27 mouse cellular contexts compared by ENCODE assay signal in the genomic region with DNA sequence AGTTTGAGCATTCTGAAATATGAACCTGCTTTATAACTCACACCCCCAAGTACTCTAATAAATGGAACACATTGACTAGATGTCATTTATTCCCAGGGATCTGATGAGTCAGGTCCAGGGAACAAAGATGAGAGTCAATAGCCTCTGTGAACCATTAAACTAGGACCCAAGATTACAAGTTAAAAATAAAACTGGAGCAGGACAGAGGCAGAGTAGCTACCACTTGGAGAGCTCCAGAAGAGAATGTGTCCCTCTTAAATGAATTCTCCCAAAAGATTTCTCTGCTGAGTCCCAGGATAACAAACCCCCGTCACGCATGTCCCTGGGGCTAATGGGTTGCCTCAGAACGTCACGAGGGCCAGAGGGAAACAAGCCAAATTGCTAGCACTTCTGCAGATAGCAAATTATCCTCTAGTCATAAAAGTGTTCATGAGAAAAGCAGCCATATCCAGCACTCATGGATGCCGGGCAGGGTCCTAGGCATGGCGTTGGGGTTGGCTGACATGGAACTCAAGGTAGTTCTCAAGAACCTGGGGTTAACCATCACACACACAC. TPM values are rescaled to one million over a fixed set of nuclear protein-coding genes. Genes with fewer than 3 reads are reported as not detected.
DNase-seq lines count a peak whose midpoint lies in the region; ATAC-seq and TF ChIP-seq lines count a peak whose summit lies in the region.
"Had no signal": no experiment of that assay in that cellular context is flagged by ENCODE, and none has a peak within 500 bp of the region (broad histone marks: within the 10 kb centered on the region; RNA-seq: fewer than 3 reads in every experiment).

No protein-coding gene starts in this region.

- H3K4me3 ChIP-seq in intestine, embryonic 15.5 days (replicated peaks), result no peak overlapping the region
- no peak overlapping the region for H3K4me3 ChIP-seq in intestine, postnatal 0 days (ENCODE audit: low read depth, low read length)
- no peak overlapping the region for H3K4me3 ChIP-seq in kidney, postnatal 0 days (replicated peaks; ENCODE audit: low read depth, low read length)
- H3K4me3 ChIP-seq in liver, postnatal 0 days (ENCODE audit: low read depth, low read length), result no peak overlapping the region
- H3K4me3 ChIP-seq: erythroblast, embryonic 14.5 days; forebrain, embryonic 15.5 days; heart, embryonic 15.5 days; hindbrain, embryonic 13.5 days; midbrain, embryonic 10.5 days; neural tube, embryonic 12.5 days; stomach, embryonic 15.5 days had no signal

- no peak overlapping the region for H3K27ac ChIP-seq in intestine, embryonic 15.5 days
- H3K27ac ChIP-seq in intestine, postnatal 0 days (ENCODE audit: low read depth, low read length), result no peak overlapping the region
- peak overlapping the region; percentile 34; the same call in 1 of the 2 replicates for H3K27ac ChIP-seq in kidney, postnatal 0 days
- no peak overlapping the region for H3K27ac ChIP-seq in liver, postnatal 0 days (ENCODE audit: low read depth)
- H3K27ac ChIP-seq: forebrain, embryonic 15.5 days; heart, embryonic 15.5 days; hindbrain, embryonic 13.5 days; midbrain, embryonic 10.5 days; neural tube, embryonic 12.5 days; stomach, embryonic 15.5 days had no signal

- ATAC-seq in intestine, embryonic 15.5 days, result 0 out of 2 replicates have a peak, but pooled peaks have one; percentile 23
- ATAC-seq in intestine, postnatal 0 days, result no peak
- ATAC-seq in kidney, postnatal 0 days (replicated peaks; ENCODE audit: low FRiP score, low read depth), result no peak
- no peak for ATAC-seq in liver, postnatal 0 days
- ATAC-seq: forebrain, embryonic 15.5 days had no signal

- no peaks in the 10 kb centered on the region for H3K27me3 ChIP-seq in intestine, embryonic 15.5 days (replicated peaks)
- no peaks in the 10 kb centered on the region for H3K27me3 ChIP-seq in intestine, postnatal 0 days (replicated peaks; ENCODE audit: control insufficient read depth, insufficient read depth, low read length)
- no peaks in the 10 kb centered on the region for H3K27me3 ChIP-seq in kidney, postnatal 0 days (ENCODE audit: insufficient read depth, low read length)
- no peaks in the 10 kb centered on the region for H3K27me3 ChIP-seq in liver, postnatal 0 days (ENCODE audit: insufficient read depth, low read length)
- H3K27me3 ChIP-seq: forebrain, embryonic 15.5 days; heart, embryonic 15.5 days; hindbrain, embryonic 13.5 days; neural tube, embryonic 12.5 days; stomach, embryonic 15.5 days had no signal

- no peak overlapping the region for H3K4me2 ChIP-seq in intestine, embryonic 15.5 days (replicated peaks)
- H3K4me2 ChIP-seq in intestine, postnatal 0 days (replicated peaks; ENCODE audit: low read depth), result no peak overlapping the region
- no peak overlapping the region for H3K4me2 ChIP-seq in kidney, postnatal 0 days (ENCODE audit: low read length)
- H3K4me2 ChIP-seq in liver, postnatal 0 days (ENCODE audit: low read depth, low read length), result no peak overlapping the region
- H3K4me2 ChIP-seq: forebrain, embryonic 15.5 days; heart, embryonic 15.5 days; hindbrain, embryonic 13.5 days; neural tube, embryonic 12.5 days; stomach, embryonic 15.5 days had no signal

- peak; percentile 43 for DNase-seq in adrenal gland, postnatal 14 days
- no peak for DNase-seq in adrenal gland, postnatal 25 days
- peak; percentile 8 for DNase-seq in kidney, postnatal 0 days (ENCODE audit: low spot score)
- no peak for DNase-seq in liver, postnatal 0 days
- DNase-seq in layer of hippocampus, adult 9-10 months (ENCODE audit: low spot score), result no peak
- DNase-seq in spleen, postnatal 4 days (ENCODE audit: low spot score in 2 of 2), result no peak
- DNase-seq: adrenal gland, adult 2 months; cerebellum, adult 18-20 months; left cerebral cortex, postnatal 4 days; lung, adult 2 months; lung, postnatal 4 days had no signal

- no peak for TF ChIP-seq CTCF in intestine, postnatal 0 days (IDR thresholded peaks at IDR 0.05; ENCODE audit: low read depth)
- TF ChIP-seq CTCF in kidney, postnatal 0 days (IDR thresholded peaks at IDR 0.05; ENCODE audit: low read depth), result no peak
- no peak for TF ChIP-seq CTCF in liver, postnatal 0 days (IDR thresholded peaks at IDR 0.05; ENCODE audit: low read depth)

- no peaks in the 10 kb centered on the region for H3K9me3 ChIP-seq in intestine, embryonic 15.5 days
- no peaks in the 10 kb centered on the region for H3K9me3 ChIP-seq in intestine, postnatal 0 days (ENCODE audit: control insufficient read depth)
- no peaks in the 10 kb centered on the region for H3K9me3 ChIP-seq in kidney, postnatal 0 days (replicated peaks; ENCODE audit: low read length)
- no peaks in the 10 kb centered on the region for H3K9me3 ChIP-seq in liver, postnatal 0 days (ENCODE audit: low read length)
- H3K9me3 ChIP-seq: forebrain, embryonic 15.5 days; heart, embryonic 15.5 days; hindbrain, embryonic 13.5 days; midbrain, embryonic 10.5 days; neural tube, embryonic 12.5 days; stomach, embryonic 15.5 days had no signal

- 61% methylated on average over 6 of the region's 6 CpGs for WGBS in intestine, embryonic 15.5 days
- 39% methylated on average over 6 of the region's 6 CpGs for WGBS in intestine, postnatal 0 days
- WGBS in kidney, postnatal 0 days, result 56% methylated on average over 6 of the region's 6 CpGs
- WGBS in liver, postnatal 0 days (ENCODE audit: insufficient replicate concordance), result 67% methylated on average over 6 of the region's 6 CpGs

- no peak overlapping the region for H3K9ac ChIP-seq in intestine, embryonic 15.5 days
- H3K9ac ChIP-seq in intestine, postnatal 0 days (ENCODE audit: low read depth, low read length), result no peak overlapping the region
- H3K9ac ChIP-seq in kidney, postnatal 0 days (ENCODE audit: low read depth, low read length), result no peak overlapping the region
- H3K9ac ChIP-seq in liver, postnatal 0 days (replicated peaks), result no peak overlapping the region
- H3K9ac ChIP-seq: forebrain, embryonic 15.5 days; heart, embryonic 15.5 days; hindbrain, embryonic 13.5 days; neural tube, embryonic 12.5 days; stomach, embryonic 15.5 days had no signal

- H3K36me3 ChIP-seq in intestine, embryonic 15.5 days, result no peaks in the 10 kb centered on the region
- no peaks in the 10 kb centered on the region for H3K36me3 ChIP-seq in intestine, postnatal 0 days (ENCODE audit: control insufficient read depth, insufficient read depth)
- no peaks in the 10 kb centered on the region for H3K36me3 ChIP-seq in kidney, postnatal 0 days (ENCODE audit: insufficient read depth, low read length)
- H3K36me3 ChIP-seq in liver, postnatal 0 days (replicated peaks; ENCODE audit: insufficient read depth, low read length), result no peaks in the 10 kb centered on the region
- H3K36me3 ChIP-seq: forebrain, embryonic 15.5 days; heart, embryonic 15.5 days; hindbrain, embryonic 13.5 days; midbrain, embryonic 10.5 days; neural tube, embryonic 12.5 days; stomach, embryonic 15.5 days had no signal

- TF ChIP-seq EP300 in liver, postnatal 0 days (IDR thresholded peaks at IDR 0.05; ENCODE audit: low read depth), result no peak

- no peaks in the 10 kb centered on the region for H3K4me1 ChIP-seq in intestine, embryonic 15.5 days (replicated peaks)
- no peaks in the 10 kb centered on the region for H3K4me1 ChIP-seq in intestine, postnatal 0 days (replicated peaks; ENCODE audit: control insufficient read depth, insufficient read depth, low read length)
- H3K4me1 ChIP-seq in kidney, postnatal 0 days (replicated peaks; ENCODE audit: insufficient read depth, low read length), result no peaks in the 10 kb centered on the region
- no peaks in the 10 kb centered on the region for H3K4me1 ChIP-seq in liver, postnatal 0 days (ENCODE audit: insufficient read depth)
- H3K4me1 ChIP-seq: forebrain, embryonic 15.5 days; heart, embryonic 15.5 days; hindbrain, embryonic 13.5 days; midbrain, embryonic 10.5 days; neural tube, embryonic 12.5 days; stomach, embryonic 15.5 days had no signal

RNA-seq across cellular contexts. Expression of a gene that starts 10.0 kb away (rescaled TPM):
- not detected in 2 replicates for total RNA-seq in adrenal gland, postnatal 14 days (2021)
- total RNA-seq in adrenal gland, postnatal 25 days (2021), result not detected in 2 replicates
- polyA plus RNA-seq in intestine, embryonic 15.5 days (2015; fragmentation: Nextera tagmentation; extraction: Ambion mirVana), result 0.09 and 0.15 TPM in 2 replicates
- not detected in 2 replicates for polyA plus RNA-seq in intestine, postnatal 0 days (2015; fragmentation: Nextera tagmentation; extraction: Ambion mirVana)
- polyA plus RNA-seq in kidney, postnatal 0 days (2015; fragmentation: Nextera tagmentation; extraction: Ambion mirVana), result 0.10 TPM in 1 of 2 replicates, not detected in the other
- polyA plus RNA-seq in liver, postnatal 0 days (2015; fragmentation: Nextera tagmentation; extraction: Ambion mirVana), result not detected in 2 replicates
- total RNA-seq: adrenal gland, adult 2 months; common myeloid progenitor, adult 5-6 weeks; left cerebral cortex, adult 18-20 months; left cerebral cortex, postnatal 4 days; liver, adult 2 months; MEL had no signal
- polyA plus RNA-seq: adrenal gland, adult 2 months; embryonic facial prominence, embryonic 11.5 days; erythroblast, embryonic 14.5 days; forebrain, embryonic 15.5 days; heart, embryonic 15.5 days; hindbrain, embryonic 13.5 days; large intestine, adult 2 months; liver, adult 2 months; midbrain, embryonic 10.5 days; thymus, postnatal 0 days had no signal

RNA-seq across cellular contexts. Expression of a gene that starts 35.0 kb away (rescaled TPM):
- total RNA-seq in adrenal gland, postnatal 14 days (2021), result 22.4 and 25.6 TPM in 2 replicates
- 30.8 and 32.0 TPM in 2 replicates for total RNA-seq in adrenal gland, postnatal 25 days (2021)
- 14.2 and 15.0 TPM in 2 replicates for polyA plus RNA-seq in intestine, embryonic 15.5 days (2015; fragmentation: Nextera tagmentation; extraction: Ambion mirVana)
- 8.9 and 9.7 TPM in 2 replicates for polyA plus RNA-seq in intestine, postnatal 0 days (2015; fragmentation: Nextera tagmentation; extraction: Ambion mirVana)
- 14.8 and 15.8 TPM in 2 replicates for polyA plus RNA-seq in kidney, postnatal 0 days (2015; fragmentation: Nextera tagmentation; extraction: Ambion mirVana)
- 4.0 and 4.1 TPM in 2 replicates for polyA plus RNA-seq in liver, postnatal 0 days (2015; fragmentation: Nextera tagmentation; extraction: Ambion mirVana)

RNA-seq across cellular contexts. Expression of a gene that starts 35.3 kb away (rescaled TPM):
- 9.8 and 11.9 TPM in 2 replicates for total RNA-seq in adrenal gland, postnatal 14 days (2021)
- 9.5 and 12.4 TPM in 2 replicates for total RNA-seq in adrenal gland, postnatal 25 days (2021)
- polyA plus RNA-seq in intestine, embryonic 15.5 days (2015; fragmentation: Nextera tagmentation; extraction: Ambion mirVana), result 14.8 and 16.0 TPM in 2 replicates
- 21.0 and 22.8 TPM in 2 replicates for polyA plus RNA-seq in intestine, postnatal 0 days (2015; fragmentation: Nextera tagmentation; extraction: Ambion mirVana)
- 8.3 and 10.4 TPM in 2 replicates for polyA plus RNA-seq in kidney, postnatal 0 days (2015; fragmentation: Nextera tagmentation; extraction: Ambion mirVana)
- polyA plus RNA-seq in liver, postnatal 0 days (2015; fragmentation: Nextera tagmentation; extraction: Ambion mirVana), result 5.0 and 6.1 TPM in 2 replicates

Comparison
In these comparisons a context has a peak if more than half of its experiments do, and no peak if none do; other contexts are left out.
1. DNase-seq: peak in adrenal gland, postnatal 14 days (single experiment) and kidney, postnatal 0 days (single experiment); none in adrenal gland, postnatal 25 days (single experiment), liver, postnatal 0 days (single experiment), layer of hippocampus, adult 9-10 months (single experiment) and spleen, postnatal 4 days (0 of 2).